Mouse (Mus musculus) MEL (cell line): ENCODE results near the gene Cflar. TPM values are rescaled to one million over a fixed set of nuclear protein-coding genes. Genes with fewer than 3 reads are reported as not detected.

ENCODE experiments used
- DNase-seq: peaks from one replicate; pipeline ENCODE4 v3.0.0; 2011; ENCODE audit warnings: low read depth, low spot score
- H3K27ac ChIP-seq: 2 replicates; pipeline ENCODE4 v1.5.1; 2012; ENCODE audit warnings: low read depth, mild to moderate bottlenecking, control low read depth, low read length, moderate library complexity; ENCODE audit not compliant: control insufficient read depth
- H3K27me3 ChIP-seq, 2 experiments: fragments of 150-350 bp in 1 of 2; sonication (generic) in 1 of 2; 2 replicates each; pipeline ENCODE4 v1.6.1; 2012; ENCODE audit warnings: low read length in 2 of 2, mild to moderate bottlenecking in 2 of 2, improper control_type of control experiment in 1 of 2, moderate library complexity in 1 of 2; ENCODE audit not compliant: insufficient read depth in 2 of 2, control insufficient read depth in 1 of 2
- H3K36me3 ChIP-seq, 2 experiments: 2 replicates each; pipeline ENCODE4 v1.6.1; 2012 to 2014; ENCODE audit warnings: low read length in 2 of 2, improper control_type of control experiment in 1 of 2, inconsistent platforms in 1 of 2, mild to moderate bottlenecking in 1 of 2; ENCODE audit not compliant: insufficient read depth in 2 of 2, control insufficient read depth in 1 of 2
- H3K4me1 ChIP-seq, 2 experiments: fragments of 150-350 bp in 1 of 2; sonication (generic) in 1 of 2; 2 replicates each; pipeline ENCODE4 v1.6.1; 2012; ENCODE audit warnings: low read length in 2 of 2, improper control_type of control experiment in 1 of 2, mild to moderate bottlenecking in 1 of 2; ENCODE audit not compliant: insufficient read depth in 2 of 2, control insufficient read depth in 1 of 2
- H3K4me3 ChIP-seq, 2 experiments: fragments of 150-350 bp in 1 of 2; sonication (generic) in 1 of 2; 2 replicates each; pipeline ENCODE4 v1.5.1; 2012; ENCODE audit warnings: low read depth in 2 of 2, low read length in 2 of 2, mild to moderate bottlenecking in 2 of 2, moderate library complexity in 2 of 2, control low read depth in 1 of 2, improper control_type of control experiment in 1 of 2; ENCODE audit not compliant: control insufficient read depth in 1 of 2, insufficient read depth in 1 of 2
- H3K79me2 ChIP-seq: 2 replicates; pipeline ENCODE4 v1.6.1; 2012; ENCODE audit warnings: mild to moderate bottlenecking, low read length, moderate library complexity; ENCODE audit not compliant: control insufficient read depth, poor library complexity, insufficient read depth
- H3K9ac ChIP-seq: 2 replicates; pipeline ENCODE4 v1.6.1; 2012; ENCODE audit warnings: low read depth, mild to moderate bottlenecking, control low read depth, low read length, moderate library complexity; ENCODE audit not compliant: control insufficient read depth, poor library complexity, severe bottlenecking
- H3K9me3 ChIP-seq: fragments of 150-350 bp; sonication (generic); replicated peaks from 2 replicates; pipeline ENCODE4 v1.6.1; 2012; ENCODE audit warnings: mild to moderate bottlenecking, low read length, improper control_type of control experiment, moderate library complexity; ENCODE audit not compliant: insufficient read depth
- CHD1 ChIP-seq: IDR thresholded peaks from 2 replicates; pipeline ENCODE4 v1.6.1; 2012; ENCODE audit warnings: low read depth, mild to moderate bottlenecking, inconsistent platforms, low read length, improper control_type of control experiment
- CHD2 ChIP-seq: IDR thresholded peaks from 2 replicates; pipeline ENCODE4 v1.6.1; 2011; ENCODE audit warnings: low read length, improper control_type of control experiment
- E2F4 ChIP-seq: IDR thresholded peaks from 2 replicates; pipeline ENCODE4 v1.6.1; 2011; ENCODE audit warnings: low read depth, low read length, improper control_type of control experiment, borderline replicate concordance
- ETS1 ChIP-seq: IDR thresholded peaks from 2 replicates; pipeline ENCODE4 v1.6.1; 2012; ENCODE audit warnings: low read depth, mild to moderate bottlenecking, inconsistent platforms, low read length, improper control_type of control experiment, moderate library complexity
- KAT2A ChIP-seq: conservative IDR thresholded peaks from 2 replicates; pipeline ENCODE4 v1.6.1; 2012; ENCODE audit warnings: low read depth, low read length, improper control_type of control experiment, inconsistent platforms
- MAFK ChIP-seq: IDR thresholded peaks from 2 replicates; pipeline ENCODE4 v1.6.1; 2011; ENCODE audit warnings: low read depth, mild to moderate bottlenecking, low read length, improper control_type of control experiment, borderline replicate concordance
- MAX ChIP-seq: IDR thresholded peaks from 2 replicates; pipeline ENCODE4 v1.6.1; 2011; ENCODE audit warnings: low read length, improper control_type of control experiment
- POLR2A ChIP-seq, 2 experiments: IDR thresholded peaks; 2 replicates each; pipeline ENCODE4 v1.6.1; 2011 to 2012; ENCODE audit warnings: low read length in 2 of 2, mild to moderate bottlenecking in 2 of 2, control low read depth in 1 of 2, improper control_type of control experiment in 1 of 2, low read depth in 1 of 2, moderate library complexity in 1 of 2; ENCODE audit not compliant: control insufficient read depth in 1 of 2, insufficient read depth in 1 of 2, poor library complexity in 1 of 2
- POLR2AphosphoS2 ChIP-seq: IDR thresholded peaks from 2 replicates; pipeline ENCODE4 v1.6.1; 2011; ENCODE audit warnings: low read length, improper control_type of control experiment
- RAD21 ChIP-seq: IDR thresholded peaks from 2 replicates; pipeline ENCODE4 v1.6.1; 2011; ENCODE audit warnings: mild to moderate bottlenecking, low read depth, low read length, improper control_type of control experiment
- RCOR1 ChIP-seq: IDR thresholded peaks from 2 replicates; pipeline ENCODE4 v1.6.1; 2012; ENCODE audit warnings: low read depth, mild to moderate bottlenecking, inconsistent platforms, low read length, improper control_type of control experiment
- SMC3 ChIP-seq: IDR thresholded peaks from 2 replicates; pipeline ENCODE4 v1.6.1; 2011; ENCODE audit warnings: low read depth, low read length, improper control_type of control experiment
- TBP ChIP-seq: IDR thresholded peaks from 2 replicates; pipeline ENCODE4 v1.8.0; 2011; ENCODE audit warnings: low read depth, low read length, improper control_type of control experiment
- UBTF ChIP-seq: IDR thresholded peaks from 2 replicates; pipeline ENCODE4 v1.6.1; 2012; ENCODE audit warnings: low read depth, mild to moderate bottlenecking, inconsistent platforms, low read length, improper control_type of control experiment, moderate library complexity, borderline replicate concordance; ENCODE audit not compliant: insufficient read depth
- USF1 ChIP-seq: IDR thresholded peaks from 2 replicates; pipeline ENCODE4 v1.6.1; 2014; ENCODE audit warnings: low read depth, mild to moderate bottlenecking, inconsistent platforms, low read length, improper control_type of control experiment, moderate library complexity
- USF2 ChIP-seq, 2 experiments: IDR thresholded peaks; 2 replicates each; pipeline ENCODE4 v1.6.1; 2011 to 2012; ENCODE audit warnings: improper control_type of control experiment in 2 of 2, low read length in 2 of 2, borderline replicate concordance in 1 of 2, inconsistent platforms in 1 of 2, low read depth in 1 of 2, mild to moderate bottlenecking in 1 of 2; ENCODE audit not compliant: insufficient read depth in 1 of 2
- ZC3H11A ChIP-seq: IDR thresholded peaks from 2 replicates; pipeline ENCODE4 v1.6.1; 2012; ENCODE audit warnings: low read depth, mild to moderate bottlenecking, inconsistent platforms, low read length, improper control_type of control experiment
- polyA plus RNA-seq, 2 experiments: library from polyadenylated mRNA; stranded (reverse) in 1 of 2; unstranded in 1 of 2; fragments of >175 nt in 1 of 2; fragments of >200 nt in 1 of 2; gene quantifications; 2 replicates each; pipeline versions ENCODE4 v1.2.1 to v1.2.4; 2012; ENCODE audit warnings: low replicate concordance in 2 of 2, low read depth in 1 of 2; ENCODE audit not compliant: insufficient read length in 2 of 2, insufficient read depth in 1 of 2, missing spikeins in 1 of 2
- total RNA-seq: library from RNA; depleted of rRNA; stranded (reverse); fragments of 300-350 nt; gene quantifications from 2 replicates; pipeline ENCODE4 v1.2.3, GENCODE M21; 2012

Gene Cflar
- total and polyA plus RNA-seq, 3 experiments, result 13.1 to 13.2 TPM; not detected in 1

DNA sequence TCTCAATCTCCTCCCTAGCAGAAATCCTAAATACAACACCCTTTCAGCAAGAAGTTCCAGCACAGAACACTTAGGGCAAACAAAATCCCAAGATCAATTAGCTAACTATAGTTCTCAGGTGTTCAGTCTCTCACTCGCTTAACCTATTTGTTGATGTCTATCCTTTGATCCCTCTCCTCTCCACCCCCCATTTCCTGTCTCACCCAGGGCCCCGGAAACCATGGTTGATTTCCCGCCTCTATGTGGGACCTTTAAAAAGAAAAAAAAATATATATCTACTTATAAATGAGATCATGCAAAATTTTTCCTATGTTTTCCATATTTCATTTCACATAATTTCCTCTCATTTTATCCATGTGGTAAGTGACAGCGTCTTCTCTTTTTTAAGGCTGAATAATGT lies 9.7 kb downstream of the Cflar start:
- H3K27me3 ChIP-seq, result no peaks in the 10 kb centered on the region
- DNase-seq, result no peak
- H3K9me3 ChIP-seq, result no peaks in the 10 kb centered on the region
- H3K4me1 ChIP-seq, result peaks cover 30 to 39% of the 10 kb centered on the region in 2 experiments
- no peak overlapping the region for H3K27ac ChIP-seq
- no peak for TF ChIP-seq MAX
- TF ChIP-seq USF2 (IDR thresholded peaks at IDR 0.05; ENCODE audit: borderline replicate concordance in 1 of 2, insufficient read depth in 1 of 2, low read depth in 1 of 2, low read length in 2 of 2), result no peak
- TF ChIP-seq RAD21, result no peak
- no peak for TF ChIP-seq POLR2A (IDR thresholded peaks at IDR 0.05; ENCODE audit: control insufficient read depth in 1 of 2, insufficient read depth in 1 of 2, low read depth in 1 of 2, low read length in 2 of 2, poor library complexity in 1 of 2)
- no peak for TF ChIP-seq UBTF
- TF ChIP-seq MAFK, result no peak
- TF ChIP-seq POLR2AphosphoS2, result no peak
- no peak for TF ChIP-seq CHD2
- no peak for TF ChIP-seq TBP
- TF ChIP-seq CHD1, result no peak
- no peak for TF ChIP-seq SMC3
- TF ChIP-seq RCOR1, result no peak
- H3K4me3 ChIP-seq, result no peak overlapping the region
- peaks cover 0 to 38% of the 10 kb centered on the region in 2 experiments; a peak in 3 of 4 replicates for H3K36me3 ChIP-seq
- H3K79me2 ChIP-seq, result no peaks in the 10 kb centered on the region
- H3K9ac ChIP-seq, result no peak overlapping the region

DNA sequence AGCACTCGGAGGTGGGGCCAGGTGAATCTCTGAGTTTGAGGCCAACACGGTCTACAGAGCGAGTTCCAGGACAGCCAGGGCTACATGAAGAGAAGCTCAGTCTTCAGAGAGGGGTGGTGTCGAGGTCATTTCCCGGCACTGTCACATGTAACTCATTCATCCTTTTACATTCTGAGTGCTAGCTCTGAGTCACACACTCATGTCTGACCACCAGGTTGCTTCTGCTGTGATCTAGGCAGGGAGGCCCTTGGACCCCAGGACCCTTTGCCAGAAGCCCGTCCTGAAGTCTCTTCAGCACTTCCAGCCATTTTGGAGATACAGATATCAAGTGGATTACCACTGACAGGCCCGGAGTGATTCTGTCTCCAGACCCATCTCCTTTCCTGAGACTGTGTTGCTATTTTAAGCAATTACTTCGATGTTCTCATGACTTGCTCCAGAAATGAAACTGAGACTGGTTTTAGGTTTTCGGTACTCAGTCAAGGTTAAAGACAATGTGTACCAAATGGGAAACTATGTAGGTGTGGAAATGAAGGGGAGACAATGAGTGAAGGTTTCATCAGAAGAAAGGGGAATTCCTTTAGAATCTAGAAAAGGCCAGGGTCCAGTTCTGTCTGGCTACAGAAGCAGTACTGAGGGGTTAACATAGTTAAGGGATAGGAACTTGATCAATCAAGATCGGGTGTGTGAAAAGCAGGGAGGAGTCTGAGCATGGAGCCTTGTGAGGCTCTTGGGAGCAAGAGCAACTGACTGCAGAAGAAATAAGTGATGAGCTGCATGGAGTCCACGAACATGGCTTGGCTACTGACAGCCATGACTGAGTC lies 11.0 kb downstream of the Cflar start:
- H3K9me3 ChIP-seq, result no peaks in the 10 kb centered on the region
- H3K4me3 ChIP-seq, result no peak overlapping the region
- no peaks in the 10 kb centered on the region for H3K79me2 ChIP-seq
- H3K36me3 ChIP-seq, result peaks cover 0 to 32% of the 10 kb centered on the region in 2 experiments; a peak in 3 of 4 replicates
- no peak overlapping the region for H3K27ac ChIP-seq
- DNase-seq, result no peak
- no peaks in the 10 kb centered on the region for H3K27me3 ChIP-seq
- TF ChIP-seq E2F4 (no peak), USF1 (no peak), KAT2A (no peak), SMC3 (no peak), ETS1 (no peak), ZC3H11A (no peak), POLR2A (IDR thresholded peaks at IDR 0.05; ENCODE audit: control insufficient read depth in 1 of 2, insufficient read depth in 1 of 2, low read depth in 1 of 2, low read length in 2 of 2, poor library complexity in 1 of 2) (no peak)
- no peak overlapping the region for H3K9ac ChIP-seq
- H3K4me1 ChIP-seq, result peaks cover 25 to 31% of the 10 kb centered on the region in 2 experiments
